Mouse (Mus musculus) liver, postnatal 0 days (tissue): Measurements from ENCODE around the gene Fam20c.

Experiments
- CTCF ChIP-seq: sonication (generic); IDR thresholded peaks from 2 replicates; pipeline ENCODE4 v1.5.1; 2016; ENCODE audit warnings: antibody characterized with exemption, low read depth
- EP300 ChIP-seq: IDR thresholded peaks from 2 replicates; pipeline ENCODE4 v1.6.1; 2016; ENCODE audit warnings: antibody characterized with exemption, low read depth, mild to moderate bottlenecking

GRCm38 (mm10) chr5:138733317-138733899 is 20.9 kb upstream of the Fam20c start:
- TF ChIP-seq CTCF (no peak), EP300 (no peak)
